Mouse (Mus musculus): ENCODE data around the gene Mtrf1l. TPM values are rescaled to one million over a fixed set of nuclear protein-coding genes. Genes with fewer than 3 reads are reported as not detected.
A peak's percentile ranks its signal among the peaks of the same experiment; 100 is the strongest.

Mtrf1l gene
- total RNA-seq, 1 experiment = 7.0 TPM

GRCm38 (mm10) chr10:5853290-5853868 lies 29.7 kb upstream of the Mtrf1l start:
- in situ Hi-C loops (cut with MboI; ENCODE audit: low sequenced_read_pairs in 2 of 2, unreplicated experiment in 2 of 2) = no loop called here
- TF ChIP-seq CHD2 (IDR thresholded peaks at IDR 0.05; ENCODE audit: low read depth, low read length) (no peak), HCFC1 (IDR thresholded peaks at IDR 0.05; ENCODE audit: borderline replicate concordance, insufficient read depth, low read length) (no peak), MAFK (IDR thresholded peaks at IDR 0.05; ENCODE audit: insufficient read depth, low read depth, low read length) (no peak), ZC3H11A (IDR thresholded peaks at IDR 0.05; ENCODE audit: borderline replicate concordance, low read depth, low read length) (no peak), ZNF384 (IDR thresholded peaks at IDR 0.05; ENCODE audit: low read depth, low read length) (no peak)
- no peaks in the 10 kb centered on the region for H3K9me3 ChIP-seq (ENCODE audit: control insufficient read depth, insufficient read depth, low read depth, low read length)

DNA sequence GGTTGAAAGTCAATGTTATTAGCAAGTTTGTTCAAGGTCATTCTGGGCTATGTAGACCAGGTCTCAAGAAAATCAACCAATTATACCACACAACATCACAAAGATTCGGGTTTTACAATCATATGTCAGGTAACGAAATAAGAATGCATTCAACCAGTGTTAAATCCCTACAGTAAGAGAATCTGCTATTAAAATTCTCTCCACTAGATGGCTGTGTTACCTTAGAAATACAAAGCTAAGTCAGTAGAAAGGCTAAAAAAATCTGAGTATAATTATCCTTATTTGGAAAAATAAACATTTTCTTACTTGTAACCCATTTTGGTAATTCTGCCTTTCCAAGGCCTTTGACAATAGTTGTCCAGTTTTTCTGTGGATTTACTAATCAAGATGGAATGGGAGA lies 23.2 kb upstream of the Mtrf1l start:
- Histone ChIP-seq H3K9me3 (ENCODE audit: control insufficient read depth, insufficient read depth, low read depth, low read length) (no peaks in the 10 kb centered on the region), H3K9ac (ENCODE audit: insufficient read depth, low read depth, low read length, poor library complexity, severe bottlenecking) (no peak overlapping the region), H3K27ac (ENCODE audit: insufficient read depth, low read depth, low read length, poor library complexity, severe bottlenecking) (no peak overlapping the region), H3K36me3 (ENCODE audit: control insufficient read depth, insufficient read depth, low read length, poor library complexity, severe bottlenecking) (no peaks in the 10 kb centered on the region), H3K4me3 (ENCODE audit: insufficient read depth in 1 of 2, low read depth in 1 of 2, low read length in 2 of 2, poor library complexity in 1 of 2, severe bottlenecking in 1 of 2) (no peak overlapping the region), H3K4me1 (ENCODE audit: control insufficient read depth in 2 of 2, insufficient read depth in 2 of 2, low read length in 2 of 2, poor library complexity in 1 of 2) (no peaks in the 10 kb centered on the region)
- in situ Hi-C loops (cut with MboI; ENCODE audit: low sequenced_read_pairs in 2 of 2, unreplicated experiment in 2 of 2) = no loop called here
- no peak for DNase-seq (ENCODE audit: low read depth, low spot score)
- TF ChIP-seq ZNF384 (IDR thresholded peaks at IDR 0.05; ENCODE audit: low read depth, low read length) = no peak
- TF ChIP-seq HCFC1 (IDR thresholded peaks at IDR 0.05; ENCODE audit: borderline replicate concordance, insufficient read depth, low read length) = no peak
- TF ChIP-seq MAFK (IDR thresholded peaks at IDR 0.05; ENCODE audit: insufficient read depth, low read depth, low read length) = no peak
- no peak for TF ChIP-seq ZC3H11A (IDR thresholded peaks at IDR 0.05; ENCODE audit: borderline replicate concordance, low read depth, low read length)
- no peak for TF ChIP-seq CHD2 (IDR thresholded peaks at IDR 0.05; ENCODE audit: low read depth, low read length)

More at GRCm38 (mm10) chr10:5853290-5853868, 29.7 kb upstream of the Mtrf1l start:
- Histone ChIP-seq H3K27ac (ENCODE audit: insufficient read depth, low read depth, low read length, poor library complexity, severe bottlenecking) (no peak overlapping the region), H3K36me3 (ENCODE audit: control insufficient read depth, insufficient read depth, low read length, poor library complexity, severe bottlenecking) (no peaks in the 10 kb centered on the region), H3K4me1 (ENCODE audit: control insufficient read depth in 2 of 2, insufficient read depth in 2 of 2, low read length in 2 of 2, poor library complexity in 1 of 2) (peaks cover 0 to 5% of the 10 kb centered on the region in 2 experiments; a peak in 3 of 4 replicates), H3K9ac (ENCODE audit: insufficient read depth, low read depth, low read length, poor library complexity, severe bottlenecking) (no peak overlapping the region), H3K4me3 (ENCODE audit: insufficient read depth in 1 of 2, low read depth in 1 of 2, low read length in 2 of 2, poor library complexity in 1 of 2, severe bottlenecking in 1 of 2) (no peak overlapping the region)
- no peak for DNase-seq (ENCODE audit: low read depth, low spot score)

GRCm38 (mm10) chr10:5841369-5841768 lies 17.7 kb upstream of the Mtrf1l start:
- H3K9ac ChIP-seq (ENCODE audit: insufficient read depth, low read depth, low read length, poor library complexity, severe bottlenecking) = no peak overlapping the region
- no peak overlapping the region for H3K27ac ChIP-seq (ENCODE audit: insufficient read depth, low read depth, low read length, poor library complexity, severe bottlenecking)
- TF ChIP-seq MAFK (IDR thresholded peaks at IDR 0.05; ENCODE audit: insufficient read depth, low read depth, low read length) (no peak), ZC3H11A (IDR thresholded peaks at IDR 0.05; ENCODE audit: borderline replicate concordance, low read depth, low read length) (no peak), CHD2 (IDR thresholded peaks at IDR 0.05; ENCODE audit: low read depth, low read length) (no peak), HCFC1 (IDR thresholded peaks at IDR 0.05; ENCODE audit: borderline replicate concordance, insufficient read depth, low read length) (no peak), ZNF384 (IDR thresholded peaks at IDR 0.05; ENCODE audit: low read depth, low read length) (no peak)
- H3K9me3 ChIP-seq (ENCODE audit: control insufficient read depth, insufficient read depth, low read depth, low read length) = no peaks in the 10 kb centered on the region
- DNase-seq (ENCODE audit: low read depth, low spot score) = peak; percentile 56
- no peaks in the 10 kb centered on the region for H3K4me1 ChIP-seq (ENCODE audit: control insufficient read depth in 2 of 2, insufficient read depth in 2 of 2, low read length in 2 of 2, poor library complexity in 1 of 2)
- no peak overlapping the region for H3K4me3 ChIP-seq (ENCODE audit: insufficient read depth in 1 of 2, low read depth in 1 of 2, low read length in 2 of 2, poor library complexity in 1 of 2, severe bottlenecking in 1 of 2)
- no peaks in the 10 kb centered on the region for H3K36me3 ChIP-seq (ENCODE audit: control insufficient read depth, insufficient read depth, low read length, poor library complexity, severe bottlenecking)
- in situ Hi-C loops (cut with MboI; ENCODE audit: low sequenced_read_pairs in 2 of 2, unreplicated experiment in 2 of 2) = no loop called here

GRCm38 (mm10) chr10:5826336-5827025 lies 2.8 kb upstream of the Mtrf1l start:
- no peaks in the 10 kb centered on the region for H3K9me3 ChIP-seq (ENCODE audit: control insufficient read depth, insufficient read depth, low read depth, low read length)
- in situ Hi-C loops (cut with MboI; ENCODE audit: low sequenced_read_pairs in 2 of 2, unreplicated experiment in 2 of 2) = no loop called here
- no peak for DNase-seq (ENCODE audit: low read depth, low spot score)

More at GRCm38 (mm10) chr10:5826336-5827025, 2.8 kb upstream of the Mtrf1l start:
- Histone ChIP-seq H3K36me3 (ENCODE audit: control insufficient read depth, insufficient read depth, low read length, poor library complexity, severe bottlenecking) (peaks cover 2% of the 10 kb centered on the region; the same call in 1 of the 2 replicates), H3K9ac (ENCODE audit: insufficient read depth, low read depth, low read length, poor library complexity, severe bottlenecking) (no peak overlapping the region), H3K27ac (ENCODE audit: insufficient read depth, low read depth, low read length, poor library complexity, severe bottlenecking) (no peak overlapping the region), H3K4me3 (ENCODE audit: insufficient read depth in 1 of 2, low read depth in 1 of 2, low read length in 2 of 2, poor library complexity in 1 of 2, severe bottlenecking in 1 of 2) (no peak overlapping the region), H3K4me1 (ENCODE audit: control insufficient read depth in 2 of 2, insufficient read depth in 2 of 2, low read length in 2 of 2, poor library complexity in 1 of 2) (peaks cover 0 to 5% of the 10 kb centered on the region in 2 experiments; a peak in 2 of 4 replicates)
- no peak for TF ChIP-seq HCFC1 (IDR thresholded peaks at IDR 0.05; ENCODE audit: borderline replicate concordance, insufficient read depth, low read length)
- TF ChIP-seq ZC3H11A (IDR thresholded peaks at IDR 0.05; ENCODE audit: borderline replicate concordance, low read depth, low read length) = no peak
- no peak for TF ChIP-seq MAFK (IDR thresholded peaks at IDR 0.05; ENCODE audit: insufficient read depth, low read depth, low read length)
- no peak for TF ChIP-seq ZNF384 (IDR thresholded peaks at IDR 0.05; ENCODE audit: low read depth, low read length)
- TF ChIP-seq CHD2 (IDR thresholded peaks at IDR 0.05; ENCODE audit: low read depth, low read length) = no peak

All from ES-E14 (cell line).